In the genomic region with DNA sequence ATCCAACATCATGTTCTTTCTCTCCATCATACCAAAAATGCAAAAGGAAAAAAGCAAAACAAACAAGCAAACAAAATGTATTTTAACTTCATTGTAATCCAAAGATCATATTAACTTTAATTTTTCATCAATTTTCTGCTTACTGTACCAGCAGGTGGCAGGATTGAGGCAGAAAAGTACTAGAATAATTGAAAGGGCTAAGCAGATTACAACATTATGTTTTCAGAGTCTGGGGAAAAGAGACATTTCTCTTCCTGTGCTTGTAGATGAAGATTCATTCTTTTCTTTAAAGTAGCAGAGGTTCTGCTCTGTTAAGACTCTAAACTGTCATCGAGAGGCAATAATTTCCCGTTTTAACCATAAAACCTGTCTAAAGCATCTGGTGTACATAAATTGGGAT, we compare ENCODE assay signal across 9 mouse cellular contexts.
DNase-seq lines count a peak whose midpoint lies in the region; ATAC-seq and TF ChIP-seq lines count a peak whose summit lies in the region.
"Had no signal": no experiment of that assay in that cellular context is flagged by ENCODE, and none has a peak within 500 bp of the region (broad histone marks: within the 10 kb centered on the region; RNA-seq: fewer than 3 reads in every experiment).

No protein-coding gene starts in this region.

- no peak for TF ChIP-seq POLR2A in cerebellum, adult 2 months (IDR thresholded peaks at IDR 0.05; ENCODE audit: borderline replicate concordance, insufficient read depth, low read length)
- no peak for TF ChIP-seq POLR2A in thymus, adult 2 months (IDR thresholded peaks at IDR 0.05; ENCODE audit: control insufficient read depth, extremely low read depth, insufficient read depth, low read length, poor library complexity)

- H3K27me3 ChIP-seq in cerebellum, adult 2 months (ENCODE audit: control insufficient read depth, insufficient read depth, low read length): no peaks in the 10 kb centered on the region
- no peaks in the 10 kb centered on the region for H3K27me3 ChIP-seq in liver, postnatal 0 days (ENCODE audit: insufficient read depth, low read length)
- no peaks in the 10 kb centered on the region for H3K27me3 ChIP-seq in thymus, adult 2 months (ENCODE audit: control insufficient read depth, insufficient read depth, low read length)

- peak in 1 of 2 experiments; percentile 15 for DNase-seq in cerebellum, adult 2 months
- DNase-seq in cerebellum, adult 11-12 months: no peak
- no peak for DNase-seq in liver, postnatal 0 days
- DNase-seq in liver: no peak
- peak; percentile 11 for DNase-seq in embryo, embryonic 11.5 days (ENCODE audit: low read depth, low spot score)
- DNase-seq in retina, postnatal 7 days (ENCODE audit: low read depth, low spot score): peak; percentile 17
- DNase-seq in thymus, adult 2 months: no peak
- DNase-seq in gastrocnemius, adult 18-20 months (ENCODE audit: low spot score): no peak

- no peak overlapping the region for H3K9ac ChIP-seq in liver, postnatal 0 days (replicated peaks)

- H3K4me1 ChIP-seq in cerebellum, adult 2 months (ENCODE audit: control insufficient read depth, insufficient read depth, low read length): no peaks in the 10 kb centered on the region
- H3K4me1 ChIP-seq in liver, postnatal 0 days (ENCODE audit: insufficient read depth): no peaks in the 10 kb centered on the region
- H3K4me1 ChIP-seq in thymus, adult 2 months (replicated peaks; ENCODE audit: control insufficient read depth, insufficient read depth, low read length): no peaks in the 10 kb centered on the region

- no peak overlapping the region for H3K4me2 ChIP-seq in liver, postnatal 0 days (ENCODE audit: low read depth, low read length)

- no peak for TF ChIP-seq EP300 in liver, postnatal 0 days (IDR thresholded peaks at IDR 0.05; ENCODE audit: low read depth)

- WGBS in cerebellum, adult 2 months: 28% methylated on average over 2 of the region's 2 CpGs
- WGBS in liver, postnatal 0 days (ENCODE audit: insufficient replicate concordance): 54% methylated on average over 2 of the region's 2 CpGs
- WGBS in thymus, adult 2 months: 82% methylated on average over 2 of the region's 2 CpGs

- no peaks in the 10 kb centered on the region for H3K36me3 ChIP-seq in liver, postnatal 0 days (replicated peaks; ENCODE audit: insufficient read depth, low read length)
- H3K36me3 ChIP-seq in thymus, adult 2 months (ENCODE audit: control insufficient read depth, insufficient read depth, low read length): no peaks in the 10 kb centered on the region

- H3K4me3 ChIP-seq in cerebellum, adult 2 months (replicated peaks; ENCODE audit: insufficient read depth, low read depth, low read length): no peak overlapping the region
- no peak overlapping the region for H3K4me3 ChIP-seq in liver, postnatal 0 days (ENCODE audit: low read depth, low read length)
- no peak overlapping the region for H3K4me3 ChIP-seq in thymus, adult 2 months (ENCODE audit: control insufficient read depth, insufficient read depth, low read length)
- H3K4me3 ChIP-seq: erythroblast, embryonic 14.5 days had no signal

- no peaks in the 10 kb centered on the region for H3K9me3 ChIP-seq in liver, postnatal 0 days (ENCODE audit: low read length)

- no peak for ATAC-seq in liver, postnatal 0 days

- H3K27ac ChIP-seq in cerebellum, adult 2 months (ENCODE audit: insufficient read depth, low read length): no peak overlapping the region
- no peak overlapping the region for H3K27ac ChIP-seq in liver, postnatal 0 days (ENCODE audit: low read depth)
- no peak overlapping the region for H3K27ac ChIP-seq in thymus, adult 2 months (ENCODE audit: control insufficient read depth, insufficient read depth, low read length)

- 0 out of 2 replicates have a peak, but pooled peaks have one; percentile 21 for TF ChIP-seq CTCF in cerebellum, adult 2 months (IDR thresholded peaks at IDR 0.05; ENCODE audit: borderline replicate concordance, insufficient read depth, low read depth, low read length)
- peak; percentile 31 for TF ChIP-seq CTCF in liver, postnatal 0 days (IDR thresholded peaks at IDR 0.05; ENCODE audit: low read depth)
- TF ChIP-seq CTCF in thymus, adult 2 months (IDR thresholded peaks at IDR 0.05; ENCODE audit: borderline replicate concordance, control insufficient read depth, extremely low read depth, insufficient read depth, low read length, poor library complexity): no peak

Comparison
In these comparisons a context has a peak if more than half of its experiments do, and no peak if none do; other contexts are left out.
1. DNase-seq: peak in embryo, embryonic 11.5 days (single experiment) and retina, postnatal 7 days (single experiment); none in cerebellum, adult 11-12 months (single experiment), liver, postnatal 0 days (single experiment), liver (single experiment), thymus, adult 2 months (single experiment) and gastrocnemius, adult 18-20 months (single experiment).